8 mouse cellular contexts compared by ENCODE assay signal in genomic region chr2:119546848-119547521, GRCm38 (mm10). TPM values are rescaled to one million over a fixed set of nuclear protein-coding genes. Genes with fewer than 3 reads are reported as not detected.
A peak's percentile ranks its signal among the peaks of the same experiment; 100 is the strongest.
DNase-seq lines count a peak whose midpoint lies in the region; ATAC-seq and TF ChIP-seq lines count a peak whose summit lies in the region.

No protein-coding gene starts in this region.

- WGBS in forebrain, embryonic 13.5 days: under 1% methylated on average over 30 of the region's 30 CpGs
- whole genome bisulfite sequencing in neural tube, embryonic 15.5 days: 1% methylated on average over 30 of the region's 30 CpGs

- H3K27ac ChIP-seq in ES-Bruce4 (ENCODE audit: insufficient read depth, low read length): peak overlapping the region; percentile 73
- peak overlapping the region; percentile 70; the same call in 1 of the 2 replicates for H3K27ac ChIP-seq in forebrain, embryonic 13.5 days
- H3K27ac ChIP-seq in neural tube, embryonic 15.5 days (replicated peaks): peak overlapping the region; percentile 82

- H3K9ac ChIP-seq in ES-Bruce4 (ENCODE audit: low read depth, poor library complexity, severe bottlenecking): peak overlapping the region; percentile 66
- peak overlapping the region; percentile 84 for H3K9ac ChIP-seq in forebrain, embryonic 13.5 days
- H3K9ac ChIP-seq in neural tube, embryonic 15.5 days (replicated peaks): peak overlapping the region; percentile 80

- peak overlapping the region; percentile 91 for H3K4me3 ChIP-seq in ES-Bruce4 (ENCODE audit: low read depth, low read length)
- H3K4me3 ChIP-seq in forebrain, embryonic 13.5 days: peak overlapping the region; percentile 86
- peak overlapping the region; percentile 87 for H3K4me3 ChIP-seq in neural tube, embryonic 15.5 days (replicated peaks)

- H3K4me2 ChIP-seq in forebrain, embryonic 13.5 days: peak overlapping the region; percentile 73
- peak overlapping the region; percentile 71 for H3K4me2 ChIP-seq in neural tube, embryonic 15.5 days

- ATAC-seq in cerebellum, adult (ENCODE audit: insufficient number of reproducible peaks, low FRiP score, low TSS enrichment): peak; percentile 62
- peak; percentile 60; the same call in 1 of the 2 replicates for ATAC-seq in forebrain, embryonic 13.5 days
- peak; percentile 68 for ATAC-seq in neural tube, embryonic 15.5 days (ENCODE audit: low FRiP score)

- no peaks in the 10 kb centered on the region for H3K27me3 ChIP-seq in ES-Bruce4 (ENCODE audit: control insufficient read depth, insufficient read depth, low read length, poor library complexity, severe bottlenecking)
- H3K27me3 ChIP-seq in forebrain, embryonic 13.5 days: no peaks in the 10 kb centered on the region
- no peaks in the 10 kb centered on the region for H3K27me3 ChIP-seq in neural tube, embryonic 15.5 days (replicated peaks)

- no peaks in the 10 kb centered on the region for H3K9me3 ChIP-seq in ES-Bruce4 (replicated peaks; ENCODE audit: control insufficient read depth, insufficient read depth, low read length, poor library complexity, severe bottlenecking)
- H3K9me3 ChIP-seq in forebrain, embryonic 13.5 days (replicated peaks): no peaks in the 10 kb centered on the region
- no peaks in the 10 kb centered on the region for H3K9me3 ChIP-seq in neural tube, embryonic 15.5 days (replicated peaks)

- no peaks in the 10 kb centered on the region for H3K4me1 ChIP-seq in ES-Bruce4 (ENCODE audit: control insufficient read depth, insufficient read depth, low read length)
- peaks cover 20% of the 10 kb centered on the region for H3K4me1 ChIP-seq in forebrain, embryonic 13.5 days
- peaks cover 17% of the 10 kb centered on the region for H3K4me1 ChIP-seq in neural tube, embryonic 15.5 days

- H3K36me3 ChIP-seq in ES-Bruce4 (ENCODE audit: control insufficient read depth, insufficient read depth, low read length, poor library complexity, severe bottlenecking): no peaks in the 10 kb centered on the region
- no peaks in the 10 kb centered on the region for H3K36me3 ChIP-seq in forebrain, embryonic 13.5 days (ENCODE audit: poor library complexity, severe bottlenecking)
- H3K36me3 ChIP-seq in neural tube, embryonic 15.5 days: no peaks in the 10 kb centered on the region

- 0 out of 2 replicates have a peak, but pooled peaks have one; percentile 28 for TF ChIP-seq EP300 in ES-Bruce4 (IDR thresholded peaks at IDR 0.05; ENCODE audit: insufficient read depth, low read depth, low read length)

- DNase-seq in heart, postnatal 14 days: peak; percentile 83 to 90
- peak; percentile 78 for DNase-seq in layer of hippocampus, adult 11-12 months (ENCODE audit: low spot score)
- peak; percentile 89 to 94 for DNase-seq in lung, adult 18-20 months
- peak; percentile 67 to 77 for DNase-seq in thymus, adult 18-20 months

- peak; percentile 4 for TF ChIP-seq POLR2A in ES-Bruce4 (IDR thresholded peaks at IDR 0.05; ENCODE audit: insufficient read depth, low read length)

- TF ChIP-seq CTCF in ES-Bruce4 (IDR thresholded peaks at IDR 0.05; ENCODE audit: low read depth, low read length): peak; percentile 90

- intact Hi-C loops in heart, postnatal 14 days (cut with DNase I): loop anchor here (5.0 kb wide), 1 partner anchor 70 kb away; the partner anchor contains the start of gene Ino80

RNA-seq across cellular contexts. Expression of gene Exd1, which starts 0.4 kb away (rescaled TPM):
- polyA plus RNA-seq in ES-Bruce4 (2011; ENCODE audit: insufficient read depth, insufficient read length, low read depth, missing spikeins): 1.8 and 2.4 TPM in 2 replicates
- 0.34 and 0.59 TPM in 2 replicates for polyA plus RNA-seq in forebrain, embryonic 13.5 days (2015; fragmentation: Nextera tagmentation; extraction: Ambion mirVana)
- under 1 TPM; 0.07 to 0.10 TPM for total RNA-seq in heart, postnatal 14 days (2021)
- 0.59 and 1.3 TPM in 2 replicates for polyA plus RNA-seq in neural tube, embryonic 15.5 days (2015; fragmentation: Nextera tagmentation; extraction: Ambion mirVana)

RNA-seq across cellular contexts. Expression of gene Chp1, which starts 0.5 kb away (rescaled TPM):
- polyA plus RNA-seq in ES-Bruce4 (2011; ENCODE audit: insufficient read depth, insufficient read length, low read depth, missing spikeins): 50.6 and 52.6 TPM in 2 replicates
- polyA plus RNA-seq in forebrain, embryonic 13.5 days (2015; fragmentation: Nextera tagmentation; extraction: Ambion mirVana): 65.7 and 69.6 TPM in 2 replicates
- total RNA-seq in heart, postnatal 14 days (2021): 10 to 100 TPM; 90.3 to 91.6 TPM
- polyA plus RNA-seq in neural tube, embryonic 15.5 days (2015; fragmentation: Nextera tagmentation; extraction: Ambion mirVana): 52.0 and 54.3 TPM in 2 replicates

Comparison
In these comparisons a context has a peak if more than half of its experiments do, and no peak if none do; other contexts are left out.
1. Peak in every context shown above with its lines: DNase-seq, ATAC-seq, H3K4me3 ChIP-seq and H3K27ac ChIP-seq.